Mouse (Mus musculus): ENCODE results near the gene Auh.

DNA sequence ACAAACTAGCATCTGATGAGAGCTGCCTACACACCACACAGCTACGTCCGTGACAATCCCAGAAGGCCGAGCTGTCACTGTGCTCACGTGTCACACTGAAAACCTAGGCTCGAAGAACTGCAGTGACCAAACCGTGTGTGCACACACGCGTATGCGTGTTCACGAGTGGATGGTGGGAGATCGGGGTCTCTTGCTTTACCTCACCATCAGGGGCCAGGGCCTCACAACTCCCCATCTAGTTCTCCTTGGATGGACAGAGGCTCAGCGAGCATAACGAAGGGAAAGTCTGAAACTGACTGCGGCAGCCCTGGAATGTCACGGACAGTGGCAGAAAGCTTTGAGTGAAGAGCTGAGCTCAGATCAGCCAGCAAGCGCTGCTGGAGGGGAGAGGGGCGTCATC, 82.4 kb downstream of the Auh start:
- TF ChIP-seq BHLHE40 (IDR thresholded peaks at IDR 0.05; ENCODE audit: borderline replicate concordance, low read depth, low read length) (no peak), MAZ (IDR thresholded peaks at IDR 0.05; ENCODE audit: low read depth, low read length) (no peak), ZKSCAN1 (IDR thresholded peaks at IDR 0.05; ENCODE audit: low read depth, low read length) (no peak), USF1 (IDR thresholded peaks at IDR 0.05; ENCODE audit: low read depth, low read length) (no peak), ZNF384 (IDR thresholded peaks at IDR 0.05; ENCODE audit: low read depth, low read length) (no peak), POLR2A (IDR thresholded peaks at IDR 0.05; ENCODE audit: control insufficient read depth in 1 of 2, insufficient read depth in 1 of 2, low read depth in 1 of 2, low read length in 2 of 2, poor library complexity in 1 of 2) (no peak), CTCF (IDR thresholded peaks at IDR 0.05 in 2 of 3, conservative IDR thresholded peaks at IDR 0.05 in 1 of 3; ENCODE audit: control insufficient read depth in 1 of 3, insufficient read depth in 1 of 3, low read depth in 2 of 3, low read length in 3 of 3, poor library complexity in 1 of 3, severe bottlenecking in 1 of 3) (no peak), MXI1 (IDR thresholded peaks at IDR 0.05; ENCODE audit: low read depth, low read length) (no peak), EP300 (IDR thresholded peaks at IDR 0.05; ENCODE audit: low read depth in 1 of 2, low read length in 2 of 2) (no peak)
